Comparison of ENCODE assay signal across 22 mouse cellular contexts in genomic region chr1:83723096-83723495, GRCm38 (mm10).
A peak's percentile ranks its signal among the peaks of the same experiment; 100 is the strongest.
DNase-seq lines count a peak whose midpoint lies in the region; ATAC-seq and TF ChIP-seq lines count a peak whose summit lies in the region.
"Had no signal": no experiment of that assay in that cellular context is flagged by ENCODE, and none has a peak within 500 bp of the region (broad histone marks: within the 10 kb centered on the region; RNA-seq: fewer than 3 reads in every experiment).

No protein-coding gene starts in this region.

- 54% methylated on average over 1 of the region's 1 CpGs for WGBS in embryonic facial prominence, embryonic 14.5 days
- WGBS in embryonic facial prominence, embryonic 10.5 days, result 77% methylated on average over 1 of the region's 1 CpGs
- 71% methylated on average over 1 of the region's 1 CpGs for WGBS in hindbrain, postnatal 0 days
- 68% methylated on average over 1 of the region's 1 CpGs for WGBS in hindbrain, embryonic 16.5 days
- 57% methylated on average over 1 of the region's 1 CpGs for WGBS in stomach, embryonic 16.5 days
- WGBS in stomach, postnatal 0 days, result 64% methylated on average over 1 of the region's 1 CpGs

- H3K9me3 ChIP-seq in embryonic facial prominence, embryonic 14.5 days (ENCODE audit: control insufficient read depth, low read length), result no peaks in the 10 kb centered on the region
- no peaks in the 10 kb centered on the region for H3K9me3 ChIP-seq in embryonic facial prominence, embryonic 10.5 days
- no peaks in the 10 kb centered on the region for H3K9me3 ChIP-seq in hindbrain, postnatal 0 days (ENCODE audit: low read length)
- no peaks in the 10 kb centered on the region for H3K9me3 ChIP-seq in hindbrain, embryonic 16.5 days (ENCODE audit: control insufficient read depth, low read length)
- no peaks in the 10 kb centered on the region for H3K9me3 ChIP-seq in stomach, embryonic 16.5 days (replicated peaks; ENCODE audit: control insufficient read depth, low read length)
- no peaks in the 10 kb centered on the region for H3K9me3 ChIP-seq in stomach, postnatal 0 days (ENCODE audit: control insufficient read depth, low read length)
- H3K9me3 ChIP-seq: embryonic facial prominence, embryonic 15.5 days; heart, embryonic 15.5 days; midbrain, embryonic 10.5 days; neural tube, embryonic 15.5 days had no signal

- no peaks in the 10 kb centered on the region for H3K27me3 ChIP-seq in embryonic facial prominence, embryonic 14.5 days (replicated peaks; ENCODE audit: control insufficient read depth, insufficient read depth, low read length)
- H3K27me3 ChIP-seq in embryonic facial prominence, embryonic 10.5 days (replicated peaks; ENCODE audit: low read depth, poor library complexity, severe bottlenecking), result no peaks in the 10 kb centered on the region
- no peaks in the 10 kb centered on the region for H3K27me3 ChIP-seq in hindbrain, postnatal 0 days (ENCODE audit: insufficient read depth, low read length)
- no peaks in the 10 kb centered on the region for H3K27me3 ChIP-seq in hindbrain, embryonic 16.5 days (replicated peaks; ENCODE audit: control insufficient read depth, insufficient read depth, low read length)
- H3K27me3 ChIP-seq in stomach, embryonic 16.5 days (ENCODE audit: control insufficient read depth, insufficient read depth, low read length), result no peaks in the 10 kb centered on the region
- H3K27me3 ChIP-seq in stomach, postnatal 0 days (ENCODE audit: control insufficient read depth, insufficient read depth, low read length), result no peaks in the 10 kb centered on the region
- H3K27me3 ChIP-seq: embryonic facial prominence, embryonic 15.5 days; heart, embryonic 15.5 days; neural tube, embryonic 15.5 days had no signal

- TF ChIP-seq EP300 in stomach, postnatal 0 days (optimal IDR thresholded peaks at IDR 0.05), result no peak

- H3K9ac ChIP-seq in embryonic facial prominence, embryonic 14.5 days (ENCODE audit: low read depth, low read length), result no peak overlapping the region
- H3K9ac ChIP-seq in hindbrain, postnatal 0 days (replicated peaks; ENCODE audit: low read length), result no peak overlapping the region
- H3K9ac ChIP-seq in hindbrain, embryonic 16.5 days (ENCODE audit: low read depth, low read length), result no peak overlapping the region
- H3K9ac ChIP-seq in stomach, embryonic 16.5 days (ENCODE audit: low read length), result no peak overlapping the region
- no peak overlapping the region for H3K9ac ChIP-seq in stomach, postnatal 0 days (ENCODE audit: low read length)
- H3K9ac ChIP-seq: embryonic facial prominence, embryonic 15.5 days; heart, embryonic 15.5 days; neural tube, embryonic 15.5 days had no signal

- DNase-seq in embryonic facial prominence, embryonic 14.5 days (ENCODE audit: low spot score), result peak; percentile 58
- DNase-seq in embryonic facial prominence, embryonic 10.5 days (ENCODE audit: low spot score), result no peak
- peak; percentile 28 for DNase-seq in hindbrain, postnatal 0 days (ENCODE audit: low spot score)
- DNase-seq in stomach, postnatal 0 days (ENCODE audit: low spot score), result no peak
- DNase-seq in adrenal gland, adult 8-10 months, result no peak
- DNase-seq in ovary, postnatal 10 days (ENCODE audit: low spot score), result no peak
- DNase-seq: adrenal gland, postnatal 36 days; cerebellum, adult 11 months; cerebellum, postnatal 14 days; kidney, adult 11 months; right cerebral cortex, postnatal 14 days; spleen, adult 18-20 months; thymus, postnatal 25 days had no signal

- no peak overlapping the region for H3K4me2 ChIP-seq in embryonic facial prominence, embryonic 14.5 days (ENCODE audit: low read depth, low read length)
- no peak overlapping the region for H3K4me2 ChIP-seq in hindbrain, postnatal 0 days (ENCODE audit: low read depth, low read length)
- no peak overlapping the region for H3K4me2 ChIP-seq in hindbrain, embryonic 16.5 days (ENCODE audit: low read length)
- H3K4me2 ChIP-seq in stomach, embryonic 16.5 days (ENCODE audit: low read depth, low read length), result no peak overlapping the region
- no peak overlapping the region for H3K4me2 ChIP-seq in stomach, postnatal 0 days (replicated peaks; ENCODE audit: low read depth)
- H3K4me2 ChIP-seq: embryonic facial prominence, embryonic 15.5 days; heart, embryonic 15.5 days; neural tube, embryonic 15.5 days had no signal

- no peak overlapping the region for H3K4me3 ChIP-seq in embryonic facial prominence, embryonic 14.5 days (ENCODE audit: low read depth, low read length)
- H3K4me3 ChIP-seq in embryonic facial prominence, embryonic 10.5 days, result no peak overlapping the region
- no peak overlapping the region for H3K4me3 ChIP-seq in hindbrain, postnatal 0 days (ENCODE audit: low read length)
- no peak overlapping the region for H3K4me3 ChIP-seq in hindbrain, embryonic 16.5 days (ENCODE audit: low read length)
- H3K4me3 ChIP-seq in stomach, embryonic 16.5 days (replicated peaks; ENCODE audit: low read length), result no peak overlapping the region
- no peak overlapping the region for H3K4me3 ChIP-seq in stomach, postnatal 0 days (ENCODE audit: low read depth, low read length)
- H3K4me3 ChIP-seq: embryonic facial prominence, embryonic 15.5 days; heart, embryonic 15.5 days; midbrain, embryonic 10.5 days; neural tube, embryonic 15.5 days had no signal

- ATAC-seq in embryonic facial prominence, embryonic 14.5 days (ENCODE audit: low read depth), result no peak; the same call in 1 of the 2 replicates
- ATAC-seq in hindbrain, postnatal 0 days, result peak; percentile 47; the same call in 1 of the 2 replicates
- no peak for ATAC-seq in hindbrain, embryonic 16.5 days
- ATAC-seq in stomach, embryonic 16.5 days (ENCODE audit: insufficient read depth, low FRiP score), result peak; percentile 47; the same call in 1 of the 2 replicates
- no peak for ATAC-seq in stomach, postnatal 0 days (ENCODE audit: low FRiP score, low TSS enrichment)
- ATAC-seq: forebrain, embryonic 16.5 days; lung, postnatal 0 days had no signal

- no peak for TF ChIP-seq CTCF in hindbrain, postnatal 0 days (IDR thresholded peaks at IDR 0.05; ENCODE audit: low read depth)
- TF ChIP-seq CTCF in stomach, postnatal 0 days (IDR thresholded peaks at IDR 0.05; ENCODE audit: low read depth), result no peak

- no peak overlapping the region for H3K27ac ChIP-seq in embryonic facial prominence, embryonic 14.5 days (replicated peaks; ENCODE audit: low read depth, low read length)
- H3K27ac ChIP-seq in embryonic facial prominence, embryonic 10.5 days (replicated peaks), result no peak overlapping the region
- no peak overlapping the region for H3K27ac ChIP-seq in hindbrain, postnatal 0 days
- no peak overlapping the region for H3K27ac ChIP-seq in hindbrain, embryonic 16.5 days (ENCODE audit: low read depth, low read length)
- no peak overlapping the region for H3K27ac ChIP-seq in stomach, embryonic 16.5 days (ENCODE audit: low read length)
- no peak overlapping the region for H3K27ac ChIP-seq in stomach, postnatal 0 days (replicated peaks)
- H3K27ac ChIP-seq: embryonic facial prominence, embryonic 15.5 days; heart, embryonic 15.5 days; kidney, postnatal 0 days; midbrain, embryonic 10.5 days; neural tube, embryonic 15.5 days had no signal

- H3K4me1 ChIP-seq in embryonic facial prominence, embryonic 14.5 days (ENCODE audit: control insufficient read depth, insufficient read depth, low read length), result no peaks in the 10 kb centered on the region
- peaks cover 3% of the 10 kb centered on the region; the same call in 1 of the 2 replicates for H3K4me1 ChIP-seq in embryonic facial prominence, embryonic 10.5 days
- no peaks in the 10 kb centered on the region for H3K4me1 ChIP-seq in hindbrain, postnatal 0 days (ENCODE audit: insufficient read depth, low read length)
- H3K4me1 ChIP-seq in hindbrain, embryonic 16.5 days (ENCODE audit: control insufficient read depth, insufficient read depth, low read depth, low read length), result no peaks in the 10 kb centered on the region
- H3K4me1 ChIP-seq in stomach, embryonic 16.5 days (ENCODE audit: control insufficient read depth, insufficient read depth, low read length), result no peaks in the 10 kb centered on the region
- no peaks in the 10 kb centered on the region for H3K4me1 ChIP-seq in stomach, postnatal 0 days (replicated peaks; ENCODE audit: control insufficient read depth, insufficient read depth)
- H3K4me1 ChIP-seq: embryonic facial prominence, embryonic 15.5 days; heart, embryonic 15.5 days; midbrain, embryonic 10.5 days had no signal

- no peaks in the 10 kb centered on the region for H3K36me3 ChIP-seq in embryonic facial prominence, embryonic 14.5 days (ENCODE audit: control insufficient read depth, insufficient read depth, low read length)
- H3K36me3 ChIP-seq in embryonic facial prominence, embryonic 10.5 days (replicated peaks), result no peaks in the 10 kb centered on the region
- no peaks in the 10 kb centered on the region for H3K36me3 ChIP-seq in hindbrain, postnatal 0 days (ENCODE audit: insufficient read depth, low read length)
- H3K36me3 ChIP-seq in hindbrain, embryonic 16.5 days (ENCODE audit: control insufficient read depth, insufficient read depth, low read length), result no peaks in the 10 kb centered on the region
- no peaks in the 10 kb centered on the region for H3K36me3 ChIP-seq in stomach, embryonic 16.5 days (ENCODE audit: control insufficient read depth, insufficient read depth, low read length)
- no peaks in the 10 kb centered on the region for H3K36me3 ChIP-seq in stomach, postnatal 0 days (ENCODE audit: control insufficient read depth, insufficient read depth, low read length)
- H3K36me3 ChIP-seq: embryonic facial prominence, embryonic 15.5 days; heart, embryonic 15.5 days; midbrain, embryonic 10.5 days; neural tube, embryonic 15.5 days had no signal

Comparison
In these comparisons a context has a peak if more than half of its experiments do, and no peak if none do; other contexts are left out.
1. ATAC-seq: peak in hindbrain, postnatal 0 days (single experiment) and stomach, embryonic 16.5 days (single experiment); none in embryonic facial prominence, embryonic 14.5 days (single experiment), hindbrain, embryonic 16.5 days (single experiment) and stomach, postnatal 0 days (single experiment).
2. DNase-seq: peak in embryonic facial prominence, embryonic 14.5 days (single experiment) and hindbrain, postnatal 0 days (single experiment); none in embryonic facial prominence, embryonic 10.5 days (single experiment), stomach, postnatal 0 days (single experiment), adrenal gland, adult 8-10 months (single experiment) and ovary, postnatal 10 days (single experiment).